In the genomic region with DNA sequence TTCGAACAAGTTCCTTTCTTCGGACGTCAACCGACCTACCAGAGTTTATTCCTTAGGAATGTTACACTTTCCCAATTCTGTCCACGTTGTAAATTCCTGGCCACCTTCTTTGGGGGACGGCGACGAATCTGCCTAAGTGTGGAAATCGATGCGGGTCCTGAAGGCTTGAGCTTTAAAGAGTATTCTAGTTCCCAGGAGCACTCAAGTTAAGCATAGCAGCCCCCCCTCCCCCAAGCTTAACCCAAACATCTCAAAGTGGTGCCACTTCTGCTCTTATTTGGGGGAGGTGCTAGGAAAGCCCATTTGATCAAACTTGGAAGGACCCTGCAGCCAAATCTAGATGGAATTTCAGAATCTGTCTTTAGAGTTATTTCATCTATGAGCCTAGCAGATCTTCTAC, we compare ENCODE assay signal across 9 mouse cellular contexts. TPM values are rescaled to one million over a fixed set of nuclear protein-coding genes. Genes with fewer than 3 reads are reported as not detected.
DNase-seq lines count a peak whose midpoint lies in the region; ATAC-seq and TF ChIP-seq lines count a peak whose summit lies in the region.
"Had no signal": no experiment of that assay in that cellular context is flagged by ENCODE, and none has a peak within 500 bp of the region (broad histone marks: within the 10 kb centered on the region; RNA-seq: fewer than 3 reads in every experiment).

No protein-coding gene starts in this region.

- in situ Hi-C loops in ES-E14 (cut with MboI; ENCODE audit: low sequenced_read_pairs in 2 of 2, unreplicated experiment in 2 of 2): loop anchor here (5.0 to 10.0 kb wide), 3 partner anchors 108 to 1366 kb away; a partner anchor contains a TSS

- H3K4me1 ChIP-seq in heart, embryonic 14.5 days (ENCODE audit: control insufficient read depth in 2 of 2, insufficient read depth in 2 of 2, low read length in 2 of 2): peaks cover 14 to 39% of the 10 kb centered on the region in 2 experiments
- peaks cover 0 to 4% of the 10 kb centered on the region in 2 experiments; a peak in 1 of 4 replicates for H3K4me1 ChIP-seq in ES-E14 (ENCODE audit: control insufficient read depth in 2 of 2, insufficient read depth in 2 of 2, low read length in 2 of 2, poor library complexity in 1 of 2)
- peaks cover 55% of the 10 kb centered on the region for H3K4me1 ChIP-seq in hindbrain, embryonic 10.5 days (replicated peaks)
- H3K4me1 ChIP-seq in liver, postnatal 0 days (ENCODE audit: insufficient read depth): peaks cover 26% of the 10 kb centered on the region

- no peak for TF ChIP-seq EP300 in liver, postnatal 0 days (IDR thresholded peaks at IDR 0.05; ENCODE audit: low read depth)

- no peak overlapping the region for H3K27ac ChIP-seq in heart, embryonic 14.5 days (replicated peaks in 1 of 2; ENCODE audit: control insufficient read depth in 1 of 2, insufficient read depth in 1 of 2, low read depth in 2 of 2, low read length in 2 of 2)
- no peak overlapping the region for H3K27ac ChIP-seq in ES-E14 (ENCODE audit: insufficient read depth, low read depth, low read length, poor library complexity, severe bottlenecking)
- peak overlapping the region; percentile 77 for H3K27ac ChIP-seq in hindbrain, embryonic 10.5 days
- no peak overlapping the region for H3K27ac ChIP-seq in liver, postnatal 0 days (ENCODE audit: low read depth)

- H3K4me2 ChIP-seq in heart, embryonic 14.5 days (ENCODE audit: low read length): peak overlapping the region; percentile 92
- no peak overlapping the region for H3K4me2 ChIP-seq in liver, postnatal 0 days (ENCODE audit: low read depth, low read length)

- no peak for DNase-seq in heart, adult 8-10 months (ENCODE audit: low spot score)
- no peak for DNase-seq in ES-E14 (ENCODE audit: low read depth, low spot score)
- DNase-seq in hindbrain, embryonic 10.5 days (ENCODE audit: low spot score): no peak
- no peak for DNase-seq in liver, postnatal 0 days
- no peak for DNase-seq in urinary bladder, postnatal 4 days (ENCODE audit: low spot score in 2 of 2)
- DNase-seq in gastrocnemius, adult 8-10 months (ENCODE audit: low spot score in 2 of 2): no peak
- no peak for DNase-seq in thymus, postnatal 25 days

- H3K9me3 ChIP-seq in heart, embryonic 14.5 days (ENCODE audit: control insufficient read depth, low read length): no peaks in the 10 kb centered on the region
- no peaks in the 10 kb centered on the region for H3K9me3 ChIP-seq in ES-E14 (ENCODE audit: control insufficient read depth, insufficient read depth, low read depth, low read length)
- 0 out of 2 replicates have a peak, but pooled peaks cover 4% of the 10 kb centered on the region for H3K9me3 ChIP-seq in hindbrain, embryonic 10.5 days
- no peaks in the 10 kb centered on the region for H3K9me3 ChIP-seq in liver, postnatal 0 days (ENCODE audit: low read length)

- peak overlapping the region; percentile 34 to 56; a peak in 2 of 4 replicates for H3K4me3 ChIP-seq in heart, embryonic 14.5 days (ENCODE audit: control insufficient read depth in 1 of 2, insufficient read depth in 1 of 2, low read depth in 1 of 2, low read length in 2 of 2)
- peak overlapping the region; percentile 45 to 58; a peak in 2 of 4 replicates for H3K4me3 ChIP-seq in ES-E14 (ENCODE audit: insufficient read depth in 1 of 2, low read depth in 1 of 2, low read length in 2 of 2, poor library complexity in 1 of 2, severe bottlenecking in 1 of 2)
- H3K4me3 ChIP-seq in hindbrain, embryonic 10.5 days: peak overlapping the region; percentile 65
- peak overlapping the region; percentile 44; the same call in 1 of the 2 replicates for H3K4me3 ChIP-seq in liver, postnatal 0 days (ENCODE audit: low read depth, low read length)

- H3K36me3 ChIP-seq in heart, embryonic 14.5 days (ENCODE audit: control insufficient read depth, insufficient read depth, low read length): no peaks in the 10 kb centered on the region
- H3K36me3 ChIP-seq in ES-E14 (ENCODE audit: control insufficient read depth, insufficient read depth, low read length, poor library complexity, severe bottlenecking): no peaks in the 10 kb centered on the region
- H3K36me3 ChIP-seq in hindbrain, embryonic 10.5 days: no peaks in the 10 kb centered on the region
- no peaks in the 10 kb centered on the region for H3K36me3 ChIP-seq in liver, postnatal 0 days (replicated peaks; ENCODE audit: insufficient read depth, low read length)

- ATAC-seq in heart, embryonic 14.5 days (ENCODE audit: insufficient number of reproducible peaks, insufficient read depth, low FRiP score, low read depth): no peak
- no peak for ATAC-seq in liver, postnatal 0 days
- ATAC-seq: CD4-positive, CD25-positive, alpha-beta regulatory T cell, adult 4 months had no signal

- no peak for TF ChIP-seq CTCF in liver, postnatal 0 days (IDR thresholded peaks at IDR 0.05; ENCODE audit: low read depth)

- peaks cover 99% of the 10 kb centered on the region for H3K27me3 ChIP-seq in heart, embryonic 14.5 days (ENCODE audit: control insufficient read depth, insufficient read depth, low read length)
- peaks cover 100% of the 10 kb centered on the region for H3K27me3 ChIP-seq in hindbrain, embryonic 10.5 days (ENCODE audit: insufficient read depth, poor library complexity, severe bottlenecking)
- H3K27me3 ChIP-seq in liver, postnatal 0 days (ENCODE audit: insufficient read depth, low read length): peaks cover 98% of the 10 kb centered on the region

- 2% methylated on average over 10 of the region's 10 CpGs for WGBS in heart, embryonic 14.5 days
- WGBS in hindbrain, embryonic 10.5 days: under 1% methylated on average over 10 of the region's 10 CpGs
- WGBS in liver, postnatal 0 days (ENCODE audit: insufficient replicate concordance): 3% methylated on average over 10 of the region's 10 CpGs

- no peak overlapping the region for H3K9ac ChIP-seq in heart, embryonic 14.5 days (ENCODE audit: low read length)
- H3K9ac ChIP-seq in ES-E14 (ENCODE audit: insufficient read depth, low read depth, low read length, poor library complexity, severe bottlenecking): no peak overlapping the region
- H3K9ac ChIP-seq in liver, postnatal 0 days (replicated peaks): no peak overlapping the region

TF ChIP-seq in ES-E14, 5 proteins besides CTCF, POLR2A, EP300 and RAD21:
- TF ChIP-seq HCFC1 (IDR thresholded peaks at IDR 0.05; ENCODE audit: borderline replicate concordance, insufficient read depth, low read length): no peak
- TF ChIP-seq ZC3H11A (IDR thresholded peaks at IDR 0.05; ENCODE audit: borderline replicate concordance, low read depth, low read length): no peak
- TF ChIP-seq ZNF384 (IDR thresholded peaks at IDR 0.05; ENCODE audit: low read depth, low read length): no peak
- no peak for TF ChIP-seq MAFK (IDR thresholded peaks at IDR 0.05; ENCODE audit: insufficient read depth, low read depth, low read length)
- no peak for TF ChIP-seq CHD2 (IDR thresholded peaks at IDR 0.05; ENCODE audit: low read depth, low read length)

RNA-seq across cellular contexts. Expression of a gene that starts 1.1 kb away (rescaled TPM):
- polyA plus RNA-seq in heart, embryonic 14.5 days (2014; fragmentation: Nextera tagmentation; extraction: Ambion mirVana): not detected in 2 replicates
- not detected for total RNA-seq in heart, adult 8-10 months (2022)
- total RNA-seq in ES-E14 (2012; rRNA removed): 0.09 TPM in 1 of 2 replicates, not detected in the other
- 9.8 and 30.5 TPM in 2 replicates for polyA plus RNA-seq in hindbrain, embryonic 10.5 days (2016; fragmentation: Nextera tagmentation; extraction: Ambion mirVana)
- polyA plus RNA-seq in liver, postnatal 0 days (2015; fragmentation: Nextera tagmentation; extraction: Ambion mirVana): 0.12 and 0.21 TPM in 2 replicates
- total RNA-seq in gastrocnemius, adult 8-10 months (2022): not detected
- polyA plus RNA-seq: CD4-positive, CD25-positive, alpha-beta regulatory T cell, adult 4 months had no signal

RNA-seq across cellular contexts. Expression of a gene that starts 13.1 kb away (rescaled TPM):
- 21.0 and 23.8 TPM in 2 replicates for polyA plus RNA-seq in heart, embryonic 14.5 days (2014; fragmentation: Nextera tagmentation; extraction: Ambion mirVana)
- total RNA-seq in heart, adult 8-10 months (2022): 10 to 100 TPM; 12.9 to 14.3 (median 13.1) TPM
- 39.5 and 55.5 TPM in 2 replicates for total RNA-seq in ES-E14 (2012; rRNA removed)
- polyA plus RNA-seq in hindbrain, embryonic 10.5 days (2016; fragmentation: Nextera tagmentation; extraction: Ambion mirVana): 46.8 and 52.1 TPM in 2 replicates
- polyA plus RNA-seq in liver, postnatal 0 days (2015; fragmentation: Nextera tagmentation; extraction: Ambion mirVana): 20.6 and 21.1 TPM in 2 replicates
- 10 to 100 TPM; 10.2 to 14.5 (median 13.7) TPM for total RNA-seq in gastrocnemius, adult 8-10 months (2022)
